Mouse (Mus musculus) T-helper 17 cell (primary cell): ENCODE data around the gene Gtf2h5.

ENCODE experiments used
- in situ Hi-C, 2 experiments: fragments of 300-600 bp; cut with MboI, MseI; formaldehyde crosslinking; loops; 1 replicate in 1 of 2; 2 replicates in 1 of 2; pipeline ENCODE4 v1.15.1; 2025; ENCODE audit warnings: high pct_unique_total_duplicates in 2 of 2

Gtf2h5 gene

GRCm38 (mm10) chr17:6079287-6080122 is at the start of gene Gtf2h5, which contains the start of gene Serac1:
Gene Gtf2h5, plus strand, starts transcription at chr17:6079786.
Gene Serac1, minus strand, starts transcription at chr17:6079741.
- in situ Hi-C loops, result no loop called here

GRCm38 (mm10) chr17:6035661-6036060 is 43.9 kb upstream of the Gtf2h5 start:
- in situ Hi-C loops, result no loop called here

GRCm38 (mm10) chr17:6036458-6036857 is 43.1 kb upstream of the Gtf2h5 start:
- in situ Hi-C loops, result no loop called here

- in situ Hi-C loops, result no loop called here
These were observed 42.7 kb upstream of the Gtf2h5 start for GRCm38 (mm10) chr17:6036872-6037271.

- in situ Hi-C loops, result no loop called here
These were observed 42.1 kb upstream of the Gtf2h5 start for GRCm38 (mm10) chr17:6037507-6037906.

GRCm38 (mm10) chr17:6052801-6053200 is 26.8 kb upstream of the Gtf2h5 start:
- in situ Hi-C loops, result no loop called here

GRCm38 (mm10) chr17:6054934-6055355 is 24.6 kb upstream of the Gtf2h5 start:
- in situ Hi-C loops, result no loop called here

GRCm38 (mm10) chr17:6062793-6063192 is 16.8 kb upstream of the Gtf2h5 start:
- in situ Hi-C loops, result no loop called here

GRCm38 (mm10) chr17:6063532-6063931 is 16.1 kb upstream of the Gtf2h5 start:
- in situ Hi-C loops, result no loop called here

- in situ Hi-C loops, result no loop called here
These were observed 13.6 kb upstream of the Gtf2h5 start for GRCm38 (mm10) chr17:6066021-6066420.

- in situ Hi-C loops, result no loop called here
These were observed 12.0 kb upstream of the Gtf2h5 start for GRCm38 (mm10) chr17:6067613-6068012.

GRCm38 (mm10) chr17:6069866-6070265 is 9.7 kb upstream of the Gtf2h5 start:
- in situ Hi-C loops, result no loop called here

- in situ Hi-C loops, result no loop called here
These were observed 6.2 kb upstream of the Gtf2h5 start for GRCm38 (mm10) chr17:6073405-6073804.

- in situ Hi-C loops, result no loop called here
These were observed 3.8 kb downstream of the Gtf2h5 start for GRCm38 (mm10) chr17:6083323-6083890.

- in situ Hi-C loops, result loop anchor here in 1 of 2 experiments (10.0 kb wide), 1 partner anchor 283 kb away; no protein-coding TSS in a partner anchor
These were observed 12.0 kb downstream of the Gtf2h5 start for GRCm38 (mm10) chr17:6091604-6092003.

- in situ Hi-C loops, result loop anchor here in 1 of 2 experiments (10.0 kb wide), 1 partner anchor 279 kb away; no protein-coding TSS in a partner anchor
These were observed 16.0 kb downstream of the Gtf2h5 start for GRCm38 (mm10) chr17:6095579-6095978.

GRCm38 (mm10) chr17:6097884-6098283 is 18.3 kb downstream of the Gtf2h5 start:
- in situ Hi-C loops, result loop anchor here in 1 of 2 experiments (10.0 kb wide), 1 partner anchor 277 kb away; no protein-coding TSS in a partner anchor

GRCm38 (mm10) chr17:6102287-6102686 is 22.7 kb downstream of the Gtf2h5 start:
- in situ Hi-C loops, result no loop called here

- in situ Hi-C loops, result no loop called here
These were observed 24.0 kb downstream of the Gtf2h5 start for GRCm38 (mm10) chr17:6103566-6103965.

GRCm38 (mm10) chr17:6106361-6107014 is 26.9 kb downstream of the Gtf2h5 start, which contains the start of gene Tulp4:
Gene Tulp4, plus strand, starts transcription at chr17:6106437.
- in situ Hi-C loops, result no loop called here

GRCm38 (mm10) chr17:6107015-6107601 is 27.5 kb downstream of the Gtf2h5 start:
- in situ Hi-C loops, result no loop called here

- in situ Hi-C loops, result no loop called here
These were observed 28.6 kb downstream of the Gtf2h5 start for GRCm38 (mm10) chr17:6108175-6108574.
